Mouse (Mus musculus): Measurements from ENCODE around the gene Apip.

GRCm38 (mm10) chr2:103070586-103070985, 2.9 kb upstream of the Apip start:
- TF ChIP-seq CTCF (IDR thresholded peaks at IDR 0.05; ENCODE audit: control insufficient read depth, insufficient read depth, low read length) (no peak), POLR2A (IDR thresholded peaks at IDR 0.05; ENCODE audit: borderline replicate concordance, control insufficient read depth, low read depth, low read length) (no peak)
